Mouse (Mus musculus): ENCODE measurements around the gene Mbd5. TPM values are rescaled to one million over a fixed set of nuclear protein-coding genes. Genes with fewer than 3 reads are reported as not detected.

Gene Mbd5
- 14.4 TPM for polyA plus RNA-seq (2014; fragmentation: Illumina TruSeq; extraction: RNeasy Lipid Tissue Mini Kit (QIAGEN cat#74804); ENCODE audit: low read depth, low replicate concordance)

GRCm38 (mm10) chr2:48948841-48949584 lies at the start of gene Mbd5:
TSS of gene Mbd5 (plus strand) at chr2:48949508.

GRCm38 (mm10) chr2:48950252-48950315 lies 776 bp downstream of the Mbd5 start, which contains the start of gene Orc4:
TSS of gene Orc4 (minus strand) at chr2:48950277.

Other genes starting within 250 kb of the Mbd5 start
- gene Acvr2a, start 135.4 kb upstream of the Mbd5 start, polyA plus RNA-seq (2014; fragmentation: Illumina TruSeq; extraction: RNeasy Lipid Tissue Mini Kit (QIAGEN cat#74804); ENCODE audit: low read depth, low replicate concordance), result 9.3 TPM
- 44.8 TPM for gene Orc4, start 769 bp downstream of the Mbd5 start, polyA plus RNA-seq (2014; fragmentation: Illumina TruSeq; extraction: RNeasy Lipid Tissue Mini Kit (QIAGEN cat#74804); ENCODE audit: low read depth, low replicate concordance)

All from adipose tissue, adult 10 weeks (tissue).